Mouse (Mus musculus): ENCODE measurements around the gene Cnnm1.

Gene Cnnm1

GRCm38 (mm10) chr19:43513874-43514273 lies 73.6 kb downstream of the Cnnm1 start:
- DNase-seq, result peak; percentile 39

GRCm38 (mm10) chr19:43515668-43516396 lies 75.6 kb downstream of the Cnnm1 start:
- DNase-seq, result no peak

- no peak for DNase-seq
Observed at GRCm38 (mm10) chr19:43516397-43517035, 76.3 kb downstream of the Cnnm1 start.

GRCm38 (mm10) chr19:43517320-43517719 lies 77.1 kb downstream of the Cnnm1 start:
- no peak for DNase-seq

GRCm38 (mm10) chr19:43517808-43518207 lies 77.6 kb downstream of the Cnnm1 start:
- no peak for DNase-seq

GRCm38 (mm10) chr19:43518261-43518660 lies 78.0 kb downstream of the Cnnm1 start:
- DNase-seq, result no peak

GRCm38 (mm10) chr19:43519226-43519625 lies 79.0 kb downstream of the Cnnm1 start:
- no peak for DNase-seq

GRCm38 (mm10) chr19:43520402-43520801 lies 80.2 kb downstream of the Cnnm1 start:
- DNase-seq, result peak; percentile 37

- DNase-seq, result no peak
Observed at GRCm38 (mm10) chr19:43521362-43521761, 81.1 kb downstream of the Cnnm1 start.

GRCm38 (mm10) chr19:43521996-43522395 lies 81.8 kb downstream of the Cnnm1 start:
- no peak for DNase-seq

- peak; percentile 26 for DNase-seq
Observed at GRCm38 (mm10) chr19:43523551-43523950, 83.3 kb downstream of the Cnnm1 start.

- DNase-seq, result peak; percentile 94
Observed at GRCm38 (mm10) chr19:43524187-43525103, 84.2 kb downstream of the Cnnm1 start, which contains the start of gene Got1. Got1 (minus strand) TSS chr19:43524605.

GRCm38 (mm10) chr19:43525104-43525482 lies 84.9 kb downstream of the Cnnm1 start:
- DNase-seq, result peak; percentile 39

GRCm38 (mm10) chr19:43525566-43525965 lies 85.3 kb downstream of the Cnnm1 start:
- DNase-seq, result no peak

- DNase-seq, result no peak
Observed at GRCm38 (mm10) chr19:43526025-43526424, 85.8 kb downstream of the Cnnm1 start.

- no peak for DNase-seq
Observed at GRCm38 (mm10) chr19:43527131-43527530, 86.9 kb downstream of the Cnnm1 start.

GRCm38 (mm10) chr19:43528056-43528587 lies 87.9 kb downstream of the Cnnm1 start:
- no peak for DNase-seq

- DNase-seq, result peak; percentile 75
Observed at GRCm38 (mm10) chr19:43530197-43530770, 90.0 kb downstream of the Cnnm1 start.

GRCm38 (mm10) chr19:43530921-43531320 lies 90.7 kb downstream of the Cnnm1 start:
- DNase-seq, result no peak

GRCm38 (mm10) chr19:43535372-43535771 lies 95.1 kb downstream of the Cnnm1 start:
- no peak for DNase-seq

GRCm38 (mm10) chr19:43546337-43547117 lies 106.3 kb downstream of the Cnnm1 start:
- DNase-seq, result no peak

Measured in liver (tissue).